Mouse (Mus musculus): ENCODE data around the gene Pet117.

Gene Pet117

DNA sequence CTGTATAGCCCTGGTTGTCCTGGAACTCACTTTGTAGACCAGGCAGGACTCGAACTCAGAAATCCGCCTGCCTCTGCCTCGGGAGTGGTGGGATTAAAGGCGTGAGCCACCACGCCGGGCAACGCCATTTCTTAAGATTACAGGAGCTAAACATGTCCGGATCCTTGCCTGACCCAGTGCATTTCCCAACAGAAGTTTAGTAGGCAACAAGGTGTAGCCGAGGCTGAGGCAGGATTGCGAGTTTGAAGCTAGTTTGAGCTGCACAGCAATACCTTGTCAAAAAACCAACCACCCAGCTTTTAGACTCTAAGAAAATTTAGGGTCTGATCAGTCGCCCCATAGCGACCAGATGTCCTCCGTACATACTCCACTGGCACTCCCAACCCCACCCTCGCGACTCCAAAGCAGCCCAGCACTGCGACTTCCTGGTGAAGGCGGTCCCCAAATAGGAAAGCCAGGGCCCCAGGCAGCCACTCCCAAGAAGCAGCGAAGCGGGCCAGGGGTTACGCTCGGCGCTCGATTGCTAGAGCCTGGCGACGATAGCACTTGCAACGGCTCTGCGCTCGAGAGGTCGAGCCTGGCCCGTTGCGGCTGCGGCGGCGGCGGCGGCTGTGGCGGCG is at the start of gene Pet117, which contains the start of gene Kat14:
Gene Pet117, plus strand, starts transcription at position 597 of the 620 bp plus-strand sequence.
Gene Kat14, plus strand, starts transcription at position 584 of the 620 bp plus-strand sequence.
- peaks cover 23% of the 10 kb centered on the region for H3K4me1 ChIP-seq (replicated peaks; ENCODE audit: low read depth, low read length)
- no peaks in the 10 kb centered on the region for H3K27me3 ChIP-seq (ENCODE audit: insufficient read depth, low read length)
- no peaks in the 10 kb centered on the region for H3K9me3 ChIP-seq (ENCODE audit: low read length)
- H3K4me3 ChIP-seq (replicated peaks; ENCODE audit: low read length) = peak within 1 kb of the TSS; percentile 87
- no peak for TF ChIP-seq CTCF (conservative IDR thresholded peaks at IDR 0.05; ENCODE audit: low read length)
- TF ChIP-seq POU5F1 (IDR thresholded peaks at IDR 0.05; ENCODE audit: borderline replicate concordance, low read length) = no peak
- no peak for TF ChIP-seq NANOG (IDR thresholded peaks at IDR 0.05; ENCODE audit: borderline replicate concordance, low read length)
- peaks cover 21% of the 10 kb centered on the region for H3K36me3 ChIP-seq (ENCODE audit: insufficient read depth, low read length)

DNA sequence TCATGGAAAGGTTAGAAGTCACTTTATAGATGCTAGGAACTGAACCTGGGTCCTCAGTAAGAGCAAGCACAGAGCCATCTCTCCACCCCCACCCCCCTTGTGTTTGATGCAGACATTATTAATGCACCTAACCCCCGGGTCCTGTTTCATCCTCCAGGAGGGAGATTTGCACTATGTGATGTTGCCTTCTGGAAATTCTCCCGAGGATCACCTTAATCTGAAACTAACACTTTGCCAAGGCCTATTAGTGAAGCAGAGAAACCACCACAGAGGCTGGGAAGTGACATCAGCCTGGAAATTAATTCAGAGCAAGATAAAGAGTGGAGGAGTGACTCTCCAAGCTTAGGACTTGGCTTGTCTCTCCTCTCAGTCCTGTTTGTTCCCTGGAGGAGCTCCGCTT is 44.6 kb upstream of the Pet117 start:
- Histone ChIP-seq H3K4me1 (replicated peaks; ENCODE audit: low read depth, low read length) (peaks cover 37% of the 10 kb centered on the region), H3K36me3 (ENCODE audit: insufficient read depth, low read length) (no peaks in the 10 kb centered on the region), H3K4me3 (replicated peaks; ENCODE audit: low read length) (no peak overlapping the region), H3K27me3 (ENCODE audit: insufficient read depth, low read length) (peaks cover 12% of the 10 kb centered on the region; the same call in 1 of the 2 replicates), H3K9me3 (ENCODE audit: low read length) (no peaks in the 10 kb centered on the region)
- TF ChIP-seq POU5F1 (IDR thresholded peaks at IDR 0.05; ENCODE audit: borderline replicate concordance, low read length) (no peak), NANOG (IDR thresholded peaks at IDR 0.05; ENCODE audit: borderline replicate concordance, low read length) (no peak), CTCF (conservative IDR thresholded peaks at IDR 0.05; ENCODE audit: low read length) (no peak)

DNA sequence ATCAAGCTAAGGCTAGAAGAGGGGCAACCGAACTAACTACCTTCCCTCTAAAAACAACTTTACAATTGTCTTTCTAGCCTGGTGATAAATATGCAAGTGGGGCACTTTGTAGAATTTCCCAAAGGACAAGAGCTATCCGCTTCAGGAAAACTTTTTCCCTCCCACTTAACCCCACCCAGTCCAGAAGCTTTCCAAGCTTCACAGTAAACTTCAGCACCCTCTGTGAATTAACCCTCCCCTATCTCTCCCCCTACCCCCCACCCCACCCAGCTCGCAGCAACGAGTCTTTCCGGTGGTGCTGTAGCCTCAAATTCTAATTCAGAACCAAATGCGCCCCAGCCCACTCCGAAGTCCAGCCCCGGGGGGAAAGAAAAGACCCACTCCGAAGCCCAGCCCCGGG is 39.3 kb upstream of the Pet117 start:
- TF ChIP-seq NANOG (IDR thresholded peaks at IDR 0.05; ENCODE audit: borderline replicate concordance, low read length) (no peak), CTCF (conservative IDR thresholded peaks at IDR 0.05; ENCODE audit: low read length) (no peak), POU5F1 (IDR thresholded peaks at IDR 0.05; ENCODE audit: borderline replicate concordance, low read length) (no peak)
- Histone ChIP-seq H3K9me3 (ENCODE audit: low read length) (no peaks in the 10 kb centered on the region), H3K4me3 (replicated peaks; ENCODE audit: low read length) (peak overlapping the region; percentile 83), H3K4me1 (replicated peaks; ENCODE audit: low read depth, low read length) (peaks cover 68% of the 10 kb centered on the region), H3K36me3 (ENCODE audit: insufficient read depth, low read length) (no peaks in the 10 kb centered on the region), H3K27me3 (ENCODE audit: insufficient read depth, low read length) (peaks cover 59% of the 10 kb centered on the region)

DNA sequence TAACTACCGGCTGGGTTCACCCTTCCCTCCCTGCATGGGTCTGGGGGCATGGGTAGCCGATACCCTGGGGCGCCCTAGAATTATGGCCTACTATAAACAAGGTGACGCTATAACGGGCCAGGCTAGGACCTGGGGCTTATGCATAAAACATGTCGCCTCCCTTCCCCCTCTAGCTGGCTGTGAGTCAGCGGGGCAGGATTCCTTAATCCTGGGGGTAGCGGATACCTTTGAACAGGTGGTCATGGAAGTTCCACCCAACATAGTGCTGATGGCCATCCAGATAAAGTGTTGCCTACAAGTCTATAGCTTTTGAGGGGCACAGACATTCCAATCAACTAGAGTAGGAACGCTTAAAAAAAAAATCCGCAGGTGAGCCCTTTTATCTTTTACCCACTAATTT is 38.9 kb upstream of the Pet117 start:
- H3K36me3 ChIP-seq (ENCODE audit: insufficient read depth, low read length) = no peaks in the 10 kb centered on the region
- peak overlapping the region; percentile 83 for H3K4me3 ChIP-seq (replicated peaks; ENCODE audit: low read length)
- H3K9me3 ChIP-seq (ENCODE audit: low read length) = no peaks in the 10 kb centered on the region
- TF ChIP-seq POU5F1 (IDR thresholded peaks at IDR 0.05; ENCODE audit: borderline replicate concordance, low read length) (no peak), CTCF (conservative IDR thresholded peaks at IDR 0.05; ENCODE audit: low read length) (no peak), NANOG (IDR thresholded peaks at IDR 0.05; ENCODE audit: borderline replicate concordance, low read length) (no peak)
- peaks cover 68% of the 10 kb centered on the region for H3K4me1 ChIP-seq (replicated peaks; ENCODE audit: low read depth, low read length)
- peaks cover 64% of the 10 kb centered on the region for H3K27me3 ChIP-seq (ENCODE audit: insufficient read depth, low read length)

DNA sequence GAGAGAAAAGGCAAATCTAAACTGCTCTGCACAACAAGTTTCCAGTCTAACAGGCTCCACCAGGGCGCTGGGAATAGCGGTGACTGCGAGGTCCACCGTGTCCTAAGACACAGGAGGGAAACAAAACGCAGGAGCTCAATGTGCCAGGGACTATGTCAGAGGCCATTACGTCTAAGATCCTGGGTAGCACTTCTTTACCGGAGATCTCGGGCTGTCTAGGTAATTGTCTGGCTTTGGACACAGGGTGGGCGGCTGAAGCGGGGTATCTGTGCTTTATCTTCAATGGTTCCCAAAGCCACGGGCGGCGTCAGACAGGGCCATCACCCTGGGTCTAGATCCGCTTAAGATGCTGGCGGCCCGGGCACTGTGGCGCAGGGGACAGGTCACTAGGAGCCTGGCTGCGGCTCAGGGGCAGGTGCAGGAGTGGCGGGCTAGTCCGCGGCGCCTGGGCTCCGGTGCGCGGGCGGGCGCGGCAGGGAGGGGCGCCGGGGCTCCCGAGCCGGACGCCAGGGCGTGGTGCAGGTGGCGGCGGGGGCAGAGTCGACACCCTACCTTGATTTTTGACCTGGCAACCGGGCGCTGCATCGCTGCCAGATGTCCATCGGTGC is 38.3 kb upstream of the Pet117 start:
- Histone ChIP-seq H3K9me3 (ENCODE audit: low read length) (no peaks in the 10 kb centered on the region), H3K4me1 (replicated peaks; ENCODE audit: low read depth, low read length) (peaks cover 68% of the 10 kb centered on the region)
- no peak for TF ChIP-seq NANOG (IDR thresholded peaks at IDR 0.05; ENCODE audit: borderline replicate concordance, low read length)
- TF ChIP-seq CTCF (conservative IDR thresholded peaks at IDR 0.05; ENCODE audit: low read length) = no peak
- TF ChIP-seq POU5F1 (IDR thresholded peaks at IDR 0.05; ENCODE audit: borderline replicate concordance, low read length) = no peak

DNA sequence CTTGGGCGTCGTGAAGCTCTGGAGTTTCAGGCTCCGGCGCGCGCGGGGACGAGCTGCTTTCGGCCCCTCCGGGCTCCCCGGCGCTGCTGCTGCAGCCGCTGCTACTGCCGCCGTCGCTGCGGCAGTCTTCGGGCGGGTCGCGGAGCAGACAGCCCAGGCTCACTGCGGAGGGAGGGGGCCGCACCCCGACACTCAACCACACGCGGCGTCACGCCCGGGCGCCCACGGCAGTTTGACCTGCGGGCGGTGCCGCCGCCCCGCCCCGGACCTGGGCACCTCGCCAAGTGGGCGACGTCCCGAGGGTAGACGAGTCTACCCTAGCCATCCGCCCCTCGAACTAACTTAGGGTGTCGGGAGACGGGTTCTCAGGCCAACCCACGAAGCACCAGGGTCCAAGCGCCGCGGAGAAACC is 37.8 kb upstream of the Pet117 start:
- H3K27me3 ChIP-seq (ENCODE audit: insufficient read depth, low read length) = peaks cover 69% of the 10 kb centered on the region
- no peaks in the 10 kb centered on the region for H3K36me3 ChIP-seq (ENCODE audit: insufficient read depth, low read length)
- H3K4me3 ChIP-seq (replicated peaks; ENCODE audit: low read length) = peak overlapping the region; percentile 83
- no peak for TF ChIP-seq CTCF (conservative IDR thresholded peaks at IDR 0.05; ENCODE audit: low read length)
- TF ChIP-seq NANOG (IDR thresholded peaks at IDR 0.05; ENCODE audit: borderline replicate concordance, low read length) = no peak
- TF ChIP-seq POU5F1 (IDR thresholded peaks at IDR 0.05; ENCODE audit: borderline replicate concordance, low read length) = no peak
- H3K9me3 ChIP-seq (ENCODE audit: low read length) = no peaks in the 10 kb centered on the region
- peaks cover 64% of the 10 kb centered on the region for H3K4me1 ChIP-seq (replicated peaks; ENCODE audit: low read depth, low read length)

More for the DNA sequence above, 38.3 kb upstream of the Pet117 start:
- Histone ChIP-seq H3K4me3 (replicated peaks; ENCODE audit: low read length) (peak overlapping the region; percentile 83), H3K36me3 (ENCODE audit: insufficient read depth, low read length) (no peaks in the 10 kb centered on the region), H3K27me3 (ENCODE audit: insufficient read depth, low read length) (peaks cover 69% of the 10 kb centered on the region)

DNA sequence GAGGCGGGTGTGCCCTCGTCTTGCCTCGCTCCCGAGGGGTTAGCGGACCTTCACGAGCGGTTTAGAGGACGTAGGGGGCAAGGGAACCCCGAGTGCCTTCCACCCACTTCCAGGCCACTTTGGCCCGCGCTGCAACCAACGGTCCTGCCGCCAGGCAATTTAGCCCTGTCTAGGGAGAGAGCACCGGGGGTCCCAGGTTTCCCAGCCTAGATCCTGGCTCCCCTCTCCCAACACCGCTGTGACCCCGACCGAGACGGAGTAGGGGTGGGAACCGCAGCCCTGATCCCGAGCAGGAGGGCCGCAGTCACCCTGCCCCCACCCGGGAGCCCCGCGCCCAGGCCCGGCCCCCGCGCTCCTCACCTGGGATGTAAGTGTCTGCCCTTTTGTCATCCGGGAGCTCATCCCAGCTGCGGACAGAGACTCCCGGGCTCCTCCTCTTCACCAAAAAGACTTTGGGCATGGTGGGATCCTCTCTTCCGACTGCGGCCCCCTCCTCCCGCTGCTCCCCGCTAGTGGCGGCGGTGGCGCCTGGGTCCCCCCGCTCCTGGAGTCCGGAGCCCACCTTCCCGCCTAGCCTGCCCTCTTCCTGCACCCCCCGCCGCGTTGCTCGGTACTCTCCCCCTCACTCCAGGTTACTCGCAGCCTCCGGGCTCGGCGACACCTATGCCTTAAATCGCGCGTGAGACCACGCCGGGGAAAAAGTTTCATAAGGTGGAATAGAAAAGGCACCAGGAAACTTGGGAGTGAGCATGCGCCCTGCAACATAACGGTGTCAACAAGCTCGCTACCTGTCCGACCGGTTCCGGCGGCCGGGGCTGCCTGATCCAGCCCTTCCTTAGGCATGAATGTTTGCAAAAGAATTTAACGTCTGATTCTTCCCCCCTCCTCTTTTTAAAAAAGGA is 37.1 kb upstream of the Pet117 start, which contains the start of gene Ovol2:
Gene Ovol2, minus strand, starts transcription at position 746 of the 902 bp plus-strand sequence.
- TF ChIP-seq POU5F1 (IDR thresholded peaks at IDR 0.05; ENCODE audit: borderline replicate concordance, low read length) = no peak
- no peak for TF ChIP-seq CTCF (conservative IDR thresholded peaks at IDR 0.05; ENCODE audit: low read length)
- TF ChIP-seq NANOG (IDR thresholded peaks at IDR 0.05; ENCODE audit: borderline replicate concordance, low read length) = no peak
- Histone ChIP-seq H3K27me3 (ENCODE audit: insufficient read depth, low read length) (peaks cover 74% of the 10 kb centered on the region), H3K36me3 (ENCODE audit: insufficient read depth, low read length) (no peaks in the 10 kb centered on the region), H3K4me3 (replicated peaks; ENCODE audit: low read length) (peak within 1 kb of the TSS; percentile 83), H3K9me3 (ENCODE audit: low read length) (no peaks in the 10 kb centered on the region), H3K4me1 (replicated peaks; ENCODE audit: low read depth, low read length) (peaks cover 57% of the 10 kb centered on the region)

DNA sequence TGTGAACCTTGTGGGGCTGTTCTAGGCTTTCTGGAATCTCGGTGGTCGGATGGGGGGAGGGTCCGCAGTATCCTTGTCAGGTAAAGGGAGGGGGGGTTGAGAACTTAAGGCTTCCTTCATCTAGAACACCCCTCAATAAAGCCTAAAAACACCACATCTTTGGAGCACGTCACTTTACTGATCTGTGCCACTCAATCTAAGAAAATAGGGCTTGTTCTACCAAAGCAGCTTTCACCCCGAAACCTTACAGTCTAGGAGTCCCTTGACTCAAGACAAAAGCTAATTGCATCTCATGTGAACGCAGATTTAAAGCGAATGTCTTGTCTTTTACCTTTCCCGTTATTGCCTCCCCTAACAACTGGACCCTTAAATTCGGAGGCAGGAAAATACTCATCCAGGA is 36.3 kb upstream of the Pet117 start:
- Histone ChIP-seq H3K9me3 (ENCODE audit: low read length) (no peaks in the 10 kb centered on the region), H3K36me3 (ENCODE audit: insufficient read depth, low read length) (no peaks in the 10 kb centered on the region), H3K4me1 (replicated peaks; ENCODE audit: low read depth, low read length) (peaks cover 48% of the 10 kb centered on the region), H3K4me3 (replicated peaks; ENCODE audit: low read length) (peak overlapping the region; percentile 83), H3K27me3 (ENCODE audit: insufficient read depth, low read length) (peaks cover 73% of the 10 kb centered on the region)
- no peak for TF ChIP-seq NANOG (IDR thresholded peaks at IDR 0.05; ENCODE audit: borderline replicate concordance, low read length)
- no peak for TF ChIP-seq POU5F1 (IDR thresholded peaks at IDR 0.05; ENCODE audit: borderline replicate concordance, low read length)
- no peak for TF ChIP-seq CTCF (conservative IDR thresholded peaks at IDR 0.05; ENCODE audit: low read length)
